Mouse (Mus musculus) C2C12 (cell line): ENCODE data around the gene Lpin2.

Source experiments
- CEBPB ChIP-seq: IDR thresholded peaks from one replicate; pipeline ENCODE4 v1.6.1; 2011; ENCODE audit warnings: low read depth, mild to moderate bottlenecking, control low read depth, moderate library complexity
- CTCF ChIP-seq: IDR thresholded peaks from one replicate; pipeline ENCODE4 v1.5.1; 2011; ENCODE audit not compliant: control insufficient read depth, insufficient read depth, insufficient read length
- MAX ChIP-seq: IDR thresholded peaks from one replicate; pipeline ENCODE4 v1.6.1; 2011; ENCODE audit warnings: mild to moderate bottlenecking, control low read depth
- MYOD1 ChIP-seq: IDR thresholded peaks from one replicate; pipeline ENCODE4 v1.6.1; 2011; ENCODE audit warnings: low read depth; ENCODE audit not compliant: control insufficient read depth, insufficient read length
- MYOG ChIP-seq: IDR thresholded peaks from one replicate; pipeline ENCODE4 v1.6.1; 2011; ENCODE audit not compliant: control insufficient read depth, insufficient read length; ENCODE audit errors: extremely low read depth
- USF1 ChIP-seq: IDR thresholded peaks from one replicate; pipeline ENCODE4 v1.6.1; 2011; ENCODE audit warnings: low read depth, mild to moderate bottlenecking, control low read depth, moderate library complexity

DNA sequence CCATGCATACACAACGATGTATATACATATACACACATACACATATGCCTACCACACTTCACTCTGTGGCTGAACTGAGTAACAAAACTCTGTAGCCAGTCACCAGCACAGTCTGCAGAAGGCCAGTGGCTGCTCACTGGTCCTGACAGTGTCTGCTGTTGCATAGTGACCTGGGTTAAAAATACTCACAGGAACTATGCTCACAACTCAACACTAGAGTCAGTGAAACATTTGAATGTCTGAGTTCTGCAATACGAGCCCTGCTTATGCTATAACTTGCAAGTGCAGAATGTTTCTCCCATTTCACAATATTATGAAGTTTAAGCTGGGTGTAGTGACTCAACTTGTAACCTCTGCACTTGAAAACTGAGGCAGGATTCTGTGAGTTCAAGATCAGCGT, 39.0 kb downstream of the Lpin2 start:
- TF ChIP-seq CEBPB, result no peak
- TF ChIP-seq MYOD1, result no peak
- no peak for TF ChIP-seq CTCF
- no peak for TF ChIP-seq USF1
- no peak for TF ChIP-seq MYOG
- no peak for TF ChIP-seq MAX
